Mouse (Mus musculus): ENCODE data around the gene Anapc16. TPM values are rescaled to one million over a fixed set of nuclear protein-coding genes. Genes with fewer than 3 reads are reported as not detected.

Gene Anapc16
- total RNA-seq, 2 experiments from 2014 or later: 36.2 to 46.2 TPM

Other genes starting within 250 kb of the Anapc16 start
- gene Dnajb12, start 123.6 kb downstream of the Anapc16 start, total RNA-seq (2014; fragmentation: Nextera tagmentation): 18.8 and 26.9 TPM in 2 replicates
- gene Dnajb12, start 123.6 kb downstream of the Anapc16 start, total RNA-seq (2017): 14.3 and 25.0 TPM in 2 replicates
- 0.49 TPM in 1 of 2 replicates, not detected in the other for gene Ddit4, start 51.3 kb downstream of the Anapc16 start, total RNA-seq (2014; fragmentation: Nextera tagmentation)
- gene Ddit4, start 51.3 kb downstream of the Anapc16 start, total RNA-seq (2017): 2.0 and 2.2 TPM in 2 replicates
- 19.4 and 24.3 TPM in 2 replicates for gene Ascc1, start 330 bp downstream of the Anapc16 start, total RNA-seq (2014; fragmentation: Nextera tagmentation)
- 24.8 and 34.2 TPM in 2 replicates for gene Ascc1, start 330 bp downstream of the Anapc16 start, total RNA-seq (2017)
- gene Spock2, start 103.1 kb upstream of the Anapc16 start, total RNA-seq (2014; fragmentation: Nextera tagmentation): 0.23 TPM in 1 of 2 replicates, not detected in the other
- gene Spock2, start 103.1 kb upstream of the Anapc16 start, total RNA-seq (2017): not detected in 2 replicates
- gene Chst3, start 216.1 kb upstream of the Anapc16 start, total RNA-seq (2014; fragmentation: Nextera tagmentation): not detected in 2 replicates
- gene Chst3, start 216.1 kb upstream of the Anapc16 start, total RNA-seq (2017): not detected in 2 replicates